Mouse (Mus musculus) ES-E14 (cell line): ENCODE data around the gene Mgat4e.

Experiments
- CHD2 ChIP-seq: IDR thresholded peaks from 2 replicates; pipeline ENCODE4 v1.6.1; 2014; ENCODE audit warnings: mild to moderate bottlenecking, low read depth, low read length, inconsistent platforms
- HCFC1 ChIP-seq: IDR thresholded peaks from 2 replicates; pipeline ENCODE4 v1.6.1; 2012; ENCODE audit warnings: low read length, inconsistent platforms, borderline replicate concordance; ENCODE audit not compliant: insufficient read depth
- MAFK ChIP-seq: IDR thresholded peaks from 2 replicates; pipeline ENCODE4 v1.6.1; 2014; ENCODE audit warnings: mild to moderate bottlenecking, low read depth, low read length, inconsistent platforms; ENCODE audit not compliant: insufficient read depth
- ZC3H11A ChIP-seq: IDR thresholded peaks from 2 replicates; pipeline ENCODE4 v1.6.1; 2012; ENCODE audit warnings: low read depth, mild to moderate bottlenecking, inconsistent platforms, low read length, borderline replicate concordance
- ZNF384 ChIP-seq: IDR thresholded peaks from 2 replicates; pipeline ENCODE4 v1.6.1; 2012; ENCODE audit warnings: low read depth, low read length, inconsistent platforms

- TF ChIP-seq MAFK (no peak), HCFC1 (no peak), CHD2 (no peak), ZC3H11A (no peak), ZNF384 (no peak)
Measured at GRCm38 (mm10) chr1:134512584-134512983, 36.9 kb downstream of the Mgat4e start.
